Mouse (Mus musculus) neural tube, embryonic 15.5 days (tissue): ENCODE results near the gene Evi5. TPM values are rescaled to one million over a fixed set of nuclear protein-coding genes. Genes with fewer than 3 reads are reported as not detected.

Source experiments
- ATAC-seq: fragments of 200-750 bp; cut with Nextera tagmentation; 2 replicates; pipeline ENCODE4 v1.8.0; 2017; ENCODE audit warnings: mild to moderate bottlenecking, moderate TSS enrichment, moderate library complexity; ENCODE audit not compliant: low FRiP score
- H3K27ac ChIP-seq: fragments of 300-500 bp; sonication (generic); replicated peaks from 2 replicates; pipeline ENCODE4 v1.5.1; 2015; ENCODE audit warnings: mild to moderate bottlenecking, inconsistent platforms
- H3K27me3 ChIP-seq: fragments of 300-500 bp; sonication (generic); replicated peaks from 2 replicates; pipeline ENCODE4 v1.6.1; 2015; ENCODE audit warnings: inconsistent platforms
- H3K36me3 ChIP-seq: fragments of 300-500 bp; sonication (generic); 2 replicates; pipeline ENCODE4 v1.6.1; 2015; ENCODE audit warnings: inconsistent platforms
- H3K4me1 ChIP-seq: fragments of 300-500 bp; sonication (generic); 2 replicates; pipeline ENCODE4 v1.6.1; 2015; ENCODE audit warnings: inconsistent platforms
- H3K4me2 ChIP-seq: fragments of 300-500 bp; sonication (generic); 2 replicates; pipeline ENCODE4 v1.6.1; 2015; ENCODE audit warnings: inconsistent platforms, mild to moderate bottlenecking, moderate library complexity
- H3K4me3 ChIP-seq: fragments of 300-500 bp; sonication (generic); replicated peaks from 2 replicates; pipeline ENCODE4 v1.5.1; 2015; ENCODE audit warnings: mild to moderate bottlenecking, inconsistent platforms
- H3K9ac ChIP-seq: fragments of 300-500 bp; sonication (generic); replicated peaks from 2 replicates; pipeline ENCODE4 v1.6.1; 2015; ENCODE audit warnings: mild to moderate bottlenecking, inconsistent platforms
- H3K9me3 ChIP-seq: fragments of 300-500 bp; sonication (generic); replicated peaks from 2 replicates; pipeline ENCODE4 v1.6.1; 2016; ENCODE audit warnings: inconsistent platforms
- WGBS: fragments of 180-500 bp; shearing (Covaris S2); methylation state at CpG from one replicate; pipeline ENCODE4 v1.1.7; 2015; ENCODE audit warnings: mixed read lengths; 5-methylcytosine and 5-hydroxymethylcytosine counted together
- polyA plus RNA-seq: library from polyadenylated mRNA; unstranded; fragments of >200 nt; fragmentation: Nextera tagmentation; extraction: Ambion mirVana; gene quantifications from 2 replicates; pipeline ENCODE4 v1.2.1, GENCODE M21; 2015

The Evi5 gene
- polyA plus RNA-seq, 1 experiment from 2014 or later: 56.0 TPM

DNA sequence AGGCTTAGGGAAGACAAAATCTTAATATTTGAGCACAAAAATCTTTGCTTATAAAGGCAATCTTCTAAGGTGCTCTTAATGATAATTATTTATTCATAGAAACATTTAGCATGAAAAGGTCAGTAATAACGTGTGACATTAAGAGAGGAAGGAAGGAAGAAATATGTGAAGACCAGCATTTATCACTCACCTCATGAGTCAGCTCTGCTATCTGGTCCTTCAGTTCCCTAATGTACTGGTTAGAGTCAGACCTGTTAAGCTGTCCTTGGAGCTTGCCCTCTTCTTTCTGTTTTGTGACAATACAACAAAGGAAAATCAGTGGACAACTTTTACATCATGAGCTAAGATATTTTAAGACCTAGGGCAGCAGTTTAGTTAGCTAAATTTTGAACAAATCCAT lies 110.4 kb downstream of the Evi5 start:
- Histone ChIP-seq H3K9me3 (no peaks in the 10 kb centered on the region), H3K4me2 (no peak overlapping the region), H3K27me3 (no peaks in the 10 kb centered on the region), H3K36me3 (peaks cover 8% of the 10 kb centered on the region), H3K4me1 (no peaks in the 10 kb centered on the region), H3K27ac (no peak overlapping the region), H3K4me3 (no peak overlapping the region), H3K9ac (no peak overlapping the region)
- 92% methylated on average over 1 of the region's 1 CpGs for WGBS
- ATAC-seq: no peak

- Histone ChIP-seq H3K4me1 (no peaks in the 10 kb centered on the region), H3K9me3 (no peaks in the 10 kb centered on the region), H3K4me3 (no peak overlapping the region), H3K36me3 (peaks cover 8% of the 10 kb centered on the region), H3K9ac (no peak overlapping the region), H3K27me3 (no peaks in the 10 kb centered on the region), H3K4me2 (no peak overlapping the region), H3K27ac (no peak overlapping the region)
- ATAC-seq: no peak
These were observed 111.2 kb downstream of the Evi5 start for GRCm38 (mm10) chr5:107763674-107764073.

DNA sequence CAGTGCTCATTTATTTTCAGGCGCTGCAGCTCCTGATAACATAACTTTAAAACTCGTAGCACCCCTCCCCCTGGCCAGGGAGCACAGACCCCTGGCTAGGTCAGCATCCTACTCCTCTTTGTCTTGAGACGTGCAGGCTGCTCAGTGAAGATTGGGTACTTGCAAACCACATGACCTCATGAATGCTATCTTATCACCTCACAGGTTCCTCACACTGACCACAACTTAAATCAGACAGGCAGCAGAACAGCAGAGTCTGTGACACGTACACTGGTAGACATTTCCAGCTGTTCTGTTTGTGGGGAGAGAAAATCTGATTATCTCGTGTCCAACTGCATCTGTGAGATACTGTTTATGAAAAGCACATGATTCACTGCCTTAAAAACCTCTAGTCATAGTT lies 115.8 kb downstream of the Evi5 start:
- no peaks in the 10 kb centered on the region for H3K9me3 ChIP-seq
- H3K4me3 ChIP-seq: no peak overlapping the region
- H3K27ac ChIP-seq: no peak overlapping the region
- no peaks in the 10 kb centered on the region for H3K4me1 ChIP-seq
- no peak overlapping the region for H3K4me2 ChIP-seq
- ATAC-seq: no peak
- peaks cover 5% of the 10 kb centered on the region; the same call in 1 of the 2 replicates for H3K36me3 ChIP-seq
- no peak overlapping the region for H3K9ac ChIP-seq
- WGBS: 80% methylated on average over 5 of the region's 5 CpGs
- H3K27me3 ChIP-seq: no peaks in the 10 kb centered on the region

- 77% methylated on average over 2 of the region's 2 CpGs for WGBS
- Histone ChIP-seq H3K36me3 (no peaks in the 10 kb centered on the region), H3K4me1 (no peaks in the 10 kb centered on the region), H3K9ac (no peak overlapping the region), H3K27me3 (no peaks in the 10 kb centered on the region), H3K9me3 (no peaks in the 10 kb centered on the region), H3K4me2 (no peak overlapping the region), H3K27ac (no peak overlapping the region), H3K4me3 (no peak overlapping the region)
- ATAC-seq: no peak
These were observed 118.8 kb downstream of the Evi5 start for GRCm38 (mm10) chr5:107756072-107756471.

DNA sequence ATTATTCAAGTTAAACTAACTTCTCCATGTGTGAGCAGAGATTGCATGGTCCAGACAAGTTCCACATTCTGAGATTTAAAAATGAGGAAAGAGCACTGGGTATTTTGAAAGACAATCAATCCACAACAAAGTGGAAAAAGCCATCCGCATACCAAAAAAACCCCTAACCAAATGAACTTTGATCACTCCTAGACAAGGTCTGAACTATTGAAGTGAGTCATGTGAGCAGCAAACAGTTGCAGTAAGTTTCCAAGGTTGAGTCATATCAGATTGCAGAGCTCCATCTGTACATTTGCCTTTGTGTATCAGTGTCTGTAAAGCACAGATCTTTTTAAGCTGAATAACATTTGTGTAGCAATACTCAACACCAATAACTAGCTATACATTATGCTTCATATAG lies 120.2 kb downstream of the Evi5 start:
- 98% methylated on average over 1 of the region's 1 CpGs for WGBS

DNA sequence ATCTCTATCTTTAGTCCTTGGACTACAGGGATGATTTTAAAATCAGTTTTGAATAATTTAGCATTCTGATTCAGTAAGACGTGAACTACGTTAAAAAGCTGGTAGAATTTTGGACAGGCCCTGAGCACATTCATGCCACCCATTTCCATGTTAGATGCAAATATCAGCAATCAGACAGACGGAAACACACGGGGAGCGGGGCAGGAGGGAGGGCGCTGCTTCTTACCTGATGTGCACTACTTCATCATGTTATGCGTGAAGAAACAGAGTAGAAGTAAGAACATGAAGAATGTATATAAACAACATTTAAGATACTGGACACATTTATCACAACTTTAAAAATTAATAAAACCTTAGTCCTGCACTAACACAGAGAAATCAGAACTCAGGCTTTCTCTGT lies 121.3 kb downstream of the Evi5 start:
- H3K9me3 ChIP-seq: no peaks in the 10 kb centered on the region
- H3K4me1 ChIP-seq: no peaks in the 10 kb centered on the region; the same call in 1 of the 2 replicates
- no peak overlapping the region for H3K4me2 ChIP-seq
- no peaks in the 10 kb centered on the region for H3K36me3 ChIP-seq
- no peak for ATAC-seq
- no peak overlapping the region for H3K4me3 ChIP-seq
- H3K9ac ChIP-seq: no peak overlapping the region
- no peak overlapping the region for H3K27ac ChIP-seq
- no peaks in the 10 kb centered on the region for H3K27me3 ChIP-seq
- 92% methylated on average over 7 of the region's 7 CpGs for WGBS

More for the DNA sequence above, 120.2 kb downstream of the Evi5 start:
- H3K9ac ChIP-seq: no peak overlapping the region
- no peak for ATAC-seq
- H3K4me3 ChIP-seq: no peak overlapping the region
- H3K9me3 ChIP-seq: no peaks in the 10 kb centered on the region
- no peaks in the 10 kb centered on the region for H3K36me3 ChIP-seq
- H3K27ac ChIP-seq: no peak overlapping the region
- H3K4me2 ChIP-seq: no peak overlapping the region
- no peaks in the 10 kb centered on the region for H3K27me3 ChIP-seq
- no peaks in the 10 kb centered on the region for H3K4me1 ChIP-seq

- no peaks in the 10 kb centered on the region; the same call in 1 of the 2 replicates for H3K4me1 ChIP-seq
- no peaks in the 10 kb centered on the region for H3K36me3 ChIP-seq
- no peak overlapping the region for H3K4me3 ChIP-seq
- no peak for ATAC-seq
- 66% methylated on average over 9 of the region's 9 CpGs for WGBS
- H3K9ac ChIP-seq: no peak overlapping the region
- no peaks in the 10 kb centered on the region for H3K27me3 ChIP-seq
- no peak overlapping the region for H3K27ac ChIP-seq
- H3K4me2 ChIP-seq: no peak overlapping the region
- H3K9me3 ChIP-seq: no peaks in the 10 kb centered on the region
These were observed 125.5 kb downstream of the Evi5 start for GRCm38 (mm10) chr5:107749229-107749916.

DNA sequence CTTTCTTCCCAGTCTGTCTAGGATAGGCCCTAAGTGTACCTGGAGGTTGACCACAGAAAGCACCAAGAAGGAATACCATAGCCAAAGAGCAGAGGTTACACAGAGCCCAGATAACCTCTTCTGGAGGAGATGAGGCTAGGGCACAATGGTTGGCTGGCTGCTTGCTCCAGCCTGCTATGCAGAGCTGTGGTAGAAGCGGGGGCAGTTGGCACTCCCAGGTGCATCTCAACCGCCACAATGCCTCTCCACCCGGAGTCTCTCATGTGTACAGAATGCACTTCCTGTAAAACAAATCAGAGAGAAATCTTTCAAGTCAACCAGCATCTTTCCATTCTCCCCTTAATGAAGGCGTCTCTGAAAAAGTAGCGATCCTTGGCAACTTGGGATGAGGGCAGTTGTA lies 135.9 kb downstream of the Evi5 start:
- no peak for ATAC-seq
- Histone ChIP-seq H3K9me3 (no peaks in the 10 kb centered on the region), H3K27me3 (no peaks in the 10 kb centered on the region; the same call in 1 of the 2 replicates), H3K4me2 (no peak overlapping the region), H3K9ac (no peak overlapping the region), H3K4me1 (no peaks in the 10 kb centered on the region), H3K4me3 (no peak overlapping the region), H3K27ac (no peak overlapping the region), H3K36me3 (no peaks in the 10 kb centered on the region)
- WGBS: 95% methylated on average over 5 of the region's 5 CpGs

GRCm38 (mm10) chr5:107738296-107738695 lies 136.6 kb downstream of the Evi5 start:
- no peak for ATAC-seq
- 85% methylated on average over 3 of the region's 3 CpGs for WGBS
- Histone ChIP-seq H3K4me2 (no peak overlapping the region), H3K27ac (no peak overlapping the region), H3K9ac (no peak overlapping the region), H3K4me3 (no peak overlapping the region), H3K9me3 (no peaks in the 10 kb centered on the region), H3K27me3 (peaks cover 1% of the 10 kb centered on the region; the same call in 1 of the 2 replicates), H3K4me1 (no peaks in the 10 kb centered on the region), H3K36me3 (no peaks in the 10 kb centered on the region)

DNA sequence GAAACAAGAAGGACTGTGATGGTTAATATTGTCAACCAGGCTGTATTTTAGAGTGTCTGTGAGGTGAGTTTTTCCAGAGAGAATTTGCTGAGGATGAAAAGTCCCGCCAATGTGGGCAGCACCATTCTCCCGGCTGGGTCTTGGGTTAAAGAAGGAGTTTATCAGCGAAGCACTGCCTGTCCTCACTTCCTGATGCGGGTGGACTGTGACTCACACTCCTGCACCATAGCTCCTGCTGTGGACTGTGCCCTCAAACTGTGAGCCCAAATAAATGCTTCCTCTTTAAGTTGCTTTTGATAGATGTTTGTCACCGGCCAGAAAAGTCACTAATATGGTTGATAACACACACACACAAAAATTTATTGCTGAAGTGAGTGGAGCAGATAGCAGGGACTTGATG lies 138.7 kb downstream of the Evi5 start:
- peaks cover 19% of the 10 kb centered on the region for H3K27me3 ChIP-seq
- H3K9me3 ChIP-seq: no peaks in the 10 kb centered on the region
- H3K36me3 ChIP-seq: no peaks in the 10 kb centered on the region
- H3K4me1 ChIP-seq: no peaks in the 10 kb centered on the region
- H3K4me3 ChIP-seq: no peak overlapping the region
- H3K9ac ChIP-seq: no peak overlapping the region
- WGBS: 85% methylated on average over 5 of the region's 5 CpGs
- no peak for ATAC-seq
- no peak overlapping the region for H3K27ac ChIP-seq
- H3K4me2 ChIP-seq: no peak overlapping the region

DNA sequence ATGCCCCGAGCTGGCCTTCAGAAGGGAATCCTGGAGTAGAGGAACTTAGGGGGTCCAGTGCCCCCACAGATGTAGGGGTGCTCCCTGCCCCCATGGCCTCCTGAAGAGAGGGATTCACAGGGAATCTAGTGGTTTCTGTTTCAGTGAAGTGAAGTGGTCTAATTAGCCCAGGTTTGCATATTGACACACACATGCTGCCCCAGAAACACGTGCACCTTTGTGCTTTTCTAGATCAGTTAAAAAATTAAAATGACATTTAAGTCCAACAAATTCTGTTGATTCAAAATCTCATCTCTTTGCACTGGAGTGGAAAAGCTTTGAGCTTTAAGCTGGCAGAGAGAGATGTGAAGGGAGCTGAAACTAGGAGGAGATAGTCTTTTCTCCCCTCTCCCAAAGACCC lies 143.1 kb downstream of the Evi5 start:
- WGBS: 28% methylated on average over 2 of the region's 2 CpGs
- no peak overlapping the region for H3K4me3 ChIP-seq
- no peaks in the 10 kb centered on the region for H3K36me3 ChIP-seq
- H3K27ac ChIP-seq: no peak overlapping the region
- peaks cover under 1% of the 10 kb centered on the region for H3K4me1 ChIP-seq
- H3K9ac ChIP-seq: no peak overlapping the region
- H3K27me3 ChIP-seq: peaks cover 55% of the 10 kb centered on the region
- ATAC-seq: no peak
- H3K4me2 ChIP-seq: no peak overlapping the region
- H3K9me3 ChIP-seq: no peaks in the 10 kb centered on the region

DNA sequence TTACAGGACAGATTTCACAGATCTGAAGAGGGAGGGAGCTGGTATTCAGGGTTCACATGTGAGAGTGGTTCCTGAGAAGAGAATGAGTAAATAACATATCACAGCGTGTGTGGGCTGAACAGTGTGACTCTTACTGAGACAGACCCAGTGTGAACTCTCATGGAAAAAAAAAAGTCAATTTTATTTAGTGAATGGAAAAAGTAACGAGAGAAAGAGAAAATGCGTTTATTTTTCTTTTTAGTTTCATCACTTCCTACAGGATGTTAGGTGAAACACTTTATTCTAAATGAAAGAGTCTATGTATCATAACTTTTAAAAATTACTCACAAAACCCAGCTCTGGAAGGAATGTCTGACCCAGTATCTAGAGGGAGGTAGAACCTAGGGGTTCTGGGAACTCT lies 143.5 kb downstream of the Evi5 start:
- H3K27me3 ChIP-seq: peaks cover 59% of the 10 kb centered on the region
- ATAC-seq: no peak

More for the DNA sequence above, 143.5 kb downstream of the Evi5 start:
- no peaks in the 10 kb centered on the region for H3K9me3 ChIP-seq
- H3K4me3 ChIP-seq: no peak overlapping the region
- no peak overlapping the region for H3K4me2 ChIP-seq
- no peak overlapping the region for H3K9ac ChIP-seq
- no peaks in the 10 kb centered on the region for H3K36me3 ChIP-seq
- H3K27ac ChIP-seq: no peak overlapping the region
- H3K4me1 ChIP-seq: peaks cover 5% of the 10 kb centered on the region
- WGBS: 56% methylated on average over 3 of the region's 3 CpGs
